Mouse (Mus musculus): ENCODE results near the gene Eif4ebp2.

DNA sequence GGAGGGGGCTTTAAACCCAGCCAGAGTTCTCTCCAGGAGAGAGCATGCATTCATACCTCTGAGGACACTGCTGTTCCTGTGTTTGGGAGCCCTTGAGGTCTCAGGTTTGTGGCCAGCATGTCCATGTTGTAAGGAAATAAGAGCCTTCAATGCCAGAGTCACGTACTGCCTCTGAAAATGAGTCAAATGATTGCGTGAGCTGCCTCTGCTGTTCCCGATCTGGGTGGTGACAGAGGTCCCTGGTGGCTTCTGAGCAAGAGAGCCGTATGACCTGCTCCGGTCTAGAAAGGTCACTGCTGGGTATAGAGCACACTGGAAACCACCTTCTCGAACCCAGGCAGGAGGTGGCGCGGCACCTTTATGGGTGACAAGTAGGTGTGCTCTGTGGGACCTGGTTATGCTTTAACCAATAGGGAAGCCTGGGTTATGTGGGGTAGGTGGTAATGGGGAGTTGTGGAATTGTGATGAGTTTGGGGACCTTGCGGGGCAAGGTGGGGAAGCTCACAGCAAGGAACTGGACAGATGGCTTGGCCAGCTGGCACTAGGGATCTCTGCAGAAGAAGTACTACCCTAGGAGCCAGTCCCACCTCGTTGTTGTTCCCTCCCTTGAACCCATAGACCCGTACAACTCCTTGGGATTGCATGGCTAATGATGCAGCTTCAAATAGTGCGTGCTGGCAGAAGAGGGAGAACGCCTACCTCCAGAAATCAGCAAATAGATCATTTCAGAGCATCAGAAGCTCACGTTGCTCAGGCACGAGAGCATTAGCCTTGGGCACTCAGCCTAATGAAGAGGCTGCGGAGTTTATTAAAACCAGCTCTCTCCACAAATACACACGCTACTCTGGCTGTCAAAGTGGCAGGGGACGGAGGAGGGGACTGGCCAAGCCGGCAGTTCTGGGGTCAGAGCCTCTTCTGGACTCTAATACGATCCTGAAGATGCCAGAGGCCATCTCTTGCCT is 47.3 kb upstream of the Eif4ebp2 start:
- TF ChIP-seq EP300 (IDR thresholded peaks at IDR 0.05; ENCODE audit: low read depth) (no peak), CTCF (IDR thresholded peaks at IDR 0.05; ENCODE audit: low read depth) (no peak)
